Mouse (Mus musculus) small intestine, adult 2 months (tissue): ENCODE measurements around the gene Tgds. TPM values are rescaled to one million over a fixed set of nuclear protein-coding genes. Genes with fewer than 3 reads are reported as not detected.
A peak's percentile ranks its signal among the peaks of the same experiment; 100 is the strongest.
"Not testable (repeated sequence)": the region's sequence is repeated elsewhere in the genome, so short reads cannot be mapped to it uniquely, and the experiment has no call there.

Source experiments
- H3K27ac ChIP-seq: fragments of 200-500 bp; 2 replicates; pipeline ENCODE4 v1.5.1; 2012; ENCODE audit warnings: low read depth, low read length, control low read depth, inconsistent platforms; ENCODE audit not compliant: insufficient read depth
- H3K27me3 ChIP-seq: fragments of 200-500 bp; 2 replicates; pipeline ENCODE4 v1.6.1; 2012; ENCODE audit warnings: mild to moderate bottlenecking, moderate library complexity, low read length, inconsistent platforms; ENCODE audit not compliant: control insufficient read depth, insufficient read depth
- H3K36me3 ChIP-seq: fragments of 200-500 bp; 2 replicates; pipeline ENCODE4 v1.6.1; 2012; ENCODE audit warnings: mild to moderate bottlenecking, low read length, control low read depth, inconsistent platforms; ENCODE audit not compliant: control insufficient read depth, insufficient read depth
- H3K4me1 ChIP-seq: fragments of 200-500 bp; 2 replicates; pipeline ENCODE4 v1.6.1; 2012; ENCODE audit warnings: low read length, inconsistent platforms, mixed read lengths; ENCODE audit not compliant: control insufficient read depth, insufficient read depth, insufficient read length
- H3K4me3 ChIP-seq: fragments of 200-500 bp; 2 replicates; pipeline ENCODE4 v1.5.1; 2012; ENCODE audit warnings: low read depth, mild to moderate bottlenecking, control low read depth, inconsistent platforms, low read length, moderate library complexity
- CTCF ChIP-seq: fragments of 200-500 bp; IDR thresholded peaks from 2 replicates; pipeline ENCODE4 v1.5.1; 2012; ENCODE audit warnings: low read depth, mild to moderate bottlenecking, control low read depth, inconsistent platforms, low read length, moderate library complexity, mixed read lengths; ENCODE audit not compliant: insufficient replicate concordance, insufficient read length; ENCODE audit errors: extremely low read depth
- POLR2A ChIP-seq: fragments of 200-500 bp; IDR thresholded peaks from 2 replicates; pipeline ENCODE4 v1.6.1; 2012; ENCODE audit warnings: low read depth, mild to moderate bottlenecking, control low read depth, inconsistent platforms, low read length, moderate library complexity
- WGBS: fragments of 180-500 bp; shearing (Covaris S2); methylation state at CpG from one replicate; pipeline ENCODE4 v1.1.7; 2018; 5-methylcytosine and 5-hydroxymethylcytosine counted together
- polyA plus RNA-seq: library from polyadenylated mRNA; depleted of rRNA; stranded (reverse); fragments of >200 nt; gene quantifications from 2 replicates; pipeline ENCODE4 v1.2.3, GENCODE M21; 2012

The Tgds gene
- polyA plus RNA-seq, 1 experiment = 5.6 TPM

DNA sequence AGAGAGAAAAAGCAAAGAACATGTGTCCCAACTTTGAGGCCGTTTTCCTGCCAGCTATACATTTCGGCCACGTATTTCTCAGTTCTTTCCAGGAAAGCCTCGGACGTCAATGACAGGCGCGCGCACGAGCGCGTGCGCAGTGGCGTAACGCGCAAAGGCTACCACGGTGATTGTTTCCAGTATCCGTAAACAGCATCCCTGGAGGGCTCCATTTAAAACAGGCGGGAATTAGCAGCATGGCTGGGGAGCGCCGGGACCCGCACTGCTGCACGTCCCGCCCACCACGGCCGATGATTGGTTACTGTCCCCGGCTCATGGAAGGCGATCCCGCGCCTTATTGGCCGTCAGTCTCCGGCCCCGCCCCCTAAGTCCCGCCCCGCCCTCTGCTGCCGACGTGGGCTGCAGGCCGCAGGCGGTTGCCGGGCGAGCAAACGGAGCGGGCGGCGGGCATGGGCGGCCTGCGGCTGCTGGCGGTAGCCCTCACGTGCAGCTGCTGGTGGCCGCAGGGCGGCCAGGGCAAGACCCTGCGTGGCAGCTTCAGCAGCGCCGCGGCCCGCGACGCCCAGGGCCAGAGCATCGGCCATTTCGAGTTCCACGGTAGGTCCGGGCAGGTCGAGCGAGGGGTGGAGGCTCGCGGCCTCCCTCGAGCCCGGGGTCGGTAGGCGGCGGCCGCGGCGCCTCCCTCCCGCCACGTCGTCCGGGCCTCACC lies 4.3 kb upstream of the Tgds start, which contains the start of gene Gpr180:
Gene Gpr180, plus strand, starts transcription at position 415 of the 709 bp plus-strand sequence.
- Histone ChIP-seq H3K4me3 (peak within 1 kb of the TSS; percentile 81), H3K36me3 (peaks cover 10% of the 10 kb centered on the region), H3K4me1 (no peaks in the 10 kb centered on the region), H3K27me3 (no peaks in the 10 kb centered on the region), H3K27ac (peak within 1 kb of the TSS; percentile 31; the same call in 1 of the 2 replicates)
- TF ChIP-seq CTCF (no peak), POLR2A (no peak; the same call in 1 of the 2 replicates)
- WGBS = under 1% methylated on average over 77 of the region's 77 CpGs

DNA sequence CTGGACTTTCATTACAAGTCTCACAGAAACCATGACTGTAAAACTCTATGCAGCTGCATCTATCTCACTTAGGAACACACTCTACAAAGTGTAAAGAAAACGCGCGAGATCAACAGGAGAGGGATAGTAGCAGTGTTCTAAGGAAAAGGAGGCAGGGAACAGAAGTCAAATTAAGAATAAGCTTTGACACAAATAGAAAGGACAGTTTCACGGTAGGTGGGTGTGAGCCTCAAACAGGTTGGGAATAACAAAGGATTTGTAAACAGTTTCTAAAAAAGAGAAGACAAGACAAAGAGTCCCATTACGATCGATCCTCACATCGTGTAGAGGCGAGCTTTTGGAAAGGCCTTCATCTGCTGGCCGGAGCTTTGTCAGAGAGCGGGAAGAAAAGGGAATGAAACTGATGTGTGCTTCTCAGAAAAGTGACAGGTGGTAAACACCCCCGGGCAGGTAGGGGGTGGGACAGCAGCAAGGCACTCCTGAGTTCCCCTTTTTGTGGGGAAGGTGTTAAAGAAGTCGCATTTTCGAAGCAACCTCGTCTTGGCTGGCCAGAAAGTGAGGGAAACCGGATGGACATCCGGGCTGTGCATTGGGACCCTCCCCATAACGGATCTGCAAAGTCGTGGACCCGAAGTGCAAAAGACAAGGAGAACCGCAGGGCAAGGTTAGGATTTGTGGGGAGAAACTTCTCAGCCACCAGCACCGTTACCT lies 469 bp downstream of the Tgds start:
- no peaks in the 10 kb centered on the region; the same call in 1 of the 2 replicates for H3K4me1 ChIP-seq
- 8% methylated on average over 21 of the region's 21 CpGs for WGBS
- H3K4me3 ChIP-seq = peak overlapping the region; percentile 81

DNA sequence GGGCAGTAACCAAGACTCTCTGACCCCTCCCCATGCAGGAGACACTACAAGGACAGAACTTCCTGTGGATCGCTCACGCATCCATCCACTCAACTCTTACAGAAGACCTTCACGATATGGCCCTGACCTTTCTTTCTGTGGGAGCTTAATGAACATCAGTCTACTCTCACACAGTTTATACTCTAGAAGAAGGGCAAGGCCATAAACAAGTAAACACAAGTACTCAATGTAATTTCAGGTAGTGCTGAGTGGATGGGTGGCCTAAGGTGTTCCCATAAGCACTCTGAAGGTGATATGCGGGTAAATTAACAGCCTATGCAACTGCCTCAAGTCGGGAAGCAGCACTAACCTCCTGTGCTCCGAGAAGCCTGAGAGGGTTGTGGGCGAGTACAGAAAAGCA lies 1.1 kb downstream of the Tgds start:
- WGBS = 77% methylated on average over 7 of the region's 7 CpGs
- H3K27ac ChIP-seq = no peak overlapping the region
- TF ChIP-seq POLR2A (no peak), CTCF (no peak)
- H3K36me3 ChIP-seq = peaks cover 16% of the 10 kb centered on the region
- H3K4me1 ChIP-seq = no peaks in the 10 kb centered on the region; the same call in 1 of the 2 replicates
- H3K27me3 ChIP-seq = no peaks in the 10 kb centered on the region
- no peak overlapping the region for H3K4me3 ChIP-seq

More for the DNA sequence above, 469 bp downstream of the Tgds start:
- Histone ChIP-seq H3K36me3 (peaks cover 13% of the 10 kb centered on the region), H3K27ac (no peak overlapping the region), H3K27me3 (no peaks in the 10 kb centered on the region)
- TF ChIP-seq POLR2A (no peak), CTCF (no peak)

DNA sequence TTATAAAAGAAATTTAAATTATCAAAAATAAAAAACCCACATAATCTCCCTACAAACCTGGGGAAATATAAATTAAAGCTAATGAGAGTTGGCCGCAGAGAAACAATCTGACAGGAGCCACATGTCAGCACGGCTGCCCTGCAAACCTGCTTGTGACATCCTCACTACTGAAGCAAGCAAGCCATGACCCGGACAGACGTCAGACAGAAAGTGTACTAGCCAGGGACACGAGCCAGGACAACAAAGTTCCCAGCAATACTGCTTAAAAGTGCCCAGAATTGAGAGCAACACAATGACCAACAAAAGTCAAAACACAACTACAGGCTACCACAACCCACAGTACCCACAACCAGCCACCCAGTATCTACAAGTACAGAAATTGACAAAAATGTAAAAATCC lies 6.3 kb downstream of the Tgds start:
- Histone ChIP-seq H3K27me3 (no peaks in the 10 kb centered on the region), H3K4me1 (no peaks in the 10 kb centered on the region), H3K36me3 (peaks cover 32% of the 10 kb centered on the region), H3K4me3 (no peak overlapping the region), H3K27ac (no peak overlapping the region)
- TF ChIP-seq POLR2A (no peak), CTCF (no peak)
- 91% methylated on average over 5 of the region's 5 CpGs for WGBS

DNA sequence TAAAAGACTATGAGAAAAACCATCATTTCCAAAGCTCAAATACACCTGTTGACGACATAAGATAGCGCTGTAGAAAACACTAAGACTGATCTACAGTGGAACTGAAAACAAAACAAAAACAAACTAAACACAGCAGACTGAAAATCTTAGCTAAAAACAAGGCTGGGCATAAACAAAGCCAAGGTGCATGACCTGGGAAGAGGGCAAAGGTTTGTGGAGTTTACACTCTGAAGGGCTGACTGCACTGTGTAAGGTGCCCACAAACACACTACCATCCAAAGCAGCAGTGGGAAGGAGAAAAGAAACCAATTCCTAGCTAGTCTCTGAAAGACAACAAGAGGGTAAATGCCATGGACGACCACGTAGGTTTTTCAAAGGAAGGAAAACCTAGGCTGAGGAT lies 7.8 kb downstream of the Tgds start:
- WGBS = 81% methylated on average over 4 of the region's 4 CpGs
- H3K27me3 ChIP-seq = no peaks in the 10 kb centered on the region
- H3K36me3 ChIP-seq = peaks cover 36% of the 10 kb centered on the region
- H3K4me1 ChIP-seq = no peaks in the 10 kb centered on the region
- H3K27ac ChIP-seq = no peak overlapping the region
- H3K4me3 ChIP-seq = no peak overlapping the region
- no peak for TF ChIP-seq POLR2A

DNA sequence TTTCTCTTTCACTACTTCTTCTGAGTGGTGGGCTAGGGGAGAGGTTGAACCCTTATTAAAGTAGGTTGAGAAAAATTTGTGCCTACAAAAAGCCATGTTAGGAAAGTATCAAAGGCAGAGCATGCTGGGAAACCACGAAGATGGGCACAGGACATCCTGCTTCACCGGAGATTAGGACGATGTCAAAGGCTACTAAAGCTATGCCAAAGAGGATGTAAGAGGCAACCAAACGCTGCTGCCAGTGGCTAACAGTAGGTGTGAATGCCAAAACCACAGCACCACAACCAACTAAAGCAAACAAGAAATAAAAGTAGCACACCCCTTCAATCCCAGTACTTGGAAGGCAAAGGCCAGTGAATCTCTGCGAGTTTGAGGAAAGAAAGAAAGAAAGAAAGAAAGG lies 8.4 kb downstream of the Tgds start:
- Histone ChIP-seq H3K4me1 (no peaks in the 10 kb centered on the region), H3K27ac (no peak overlapping the region), H3K4me3 (no peak overlapping the region), H3K27me3 (no peaks in the 10 kb centered on the region), H3K36me3 (peaks cover 39% of the 10 kb centered on the region)
- WGBS = 75% methylated on average over 5 of the region's 5 CpGs
- TF ChIP-seq POLR2A (no peak), CTCF (no peak)

DNA sequence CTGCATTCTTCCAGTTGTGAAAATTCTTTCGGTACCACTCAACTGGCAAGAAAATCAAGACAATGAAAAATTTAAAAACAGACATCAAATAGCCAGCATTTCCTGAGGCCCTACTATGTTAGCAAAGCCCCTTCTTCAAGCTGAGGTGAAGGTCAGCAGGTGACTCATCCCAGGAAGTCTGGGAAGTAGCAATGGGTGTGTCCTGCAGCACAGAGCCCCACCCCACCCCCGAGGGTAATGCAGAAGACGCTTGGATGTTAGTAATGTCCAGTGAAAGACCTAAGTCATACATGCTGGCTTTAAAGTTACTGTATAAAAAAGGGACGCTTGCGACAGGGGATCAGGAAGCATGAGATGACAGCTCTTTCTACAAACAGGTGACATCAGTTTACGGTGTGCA lies 19.4 kb downstream of the Tgds start:
- no peaks in the 10 kb centered on the region for H3K27me3 ChIP-seq
- WGBS = 79% methylated on average over 6 of the region's 6 CpGs

DNA sequence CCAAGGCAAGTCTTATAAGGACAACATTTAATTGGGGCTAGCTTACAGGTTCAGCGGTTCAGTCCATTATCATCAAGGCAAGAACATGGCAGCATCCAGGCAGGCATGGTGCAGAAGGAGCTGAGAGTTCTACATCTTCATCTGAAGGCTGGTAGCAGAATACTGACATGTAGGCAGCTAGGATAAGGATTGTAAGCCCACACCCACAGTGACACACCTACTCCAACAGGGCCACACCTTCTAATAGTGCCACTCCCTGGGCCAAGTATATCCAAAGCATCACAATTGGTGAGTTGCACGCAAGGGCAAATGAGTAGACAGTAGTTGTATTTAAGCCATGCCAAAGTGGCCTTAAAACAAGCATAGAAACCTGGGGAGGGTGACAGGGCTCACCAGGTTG lies 25.1 kb downstream of the Tgds start:
- H3K4me3 ChIP-seq, H3K4me1 ChIP-seq, H3K36me3 ChIP-seq, H3K27ac ChIP-seq, H3K27me3 ChIP-seq: not testable (repeated sequence)
- 86% methylated on average over 2 of the region's 2 CpGs for WGBS

More for the DNA sequence above, 19.4 kb downstream of the Tgds start:
- Histone ChIP-seq H3K4me1 (no peaks in the 10 kb centered on the region), H3K27ac (no peak overlapping the region), H3K36me3 (peaks cover 37% of the 10 kb centered on the region), H3K4me3 (no peak overlapping the region)
- TF ChIP-seq POLR2A = no peak
- no peak for TF ChIP-seq CTCF
